Mouse (Mus musculus) retina, postnatal 7 days (tissue): ENCODE results near the gene Rrp8.
"Not testable (repeated sequence)": the region's sequence is repeated elsewhere in the genome, so short reads cannot be mapped to it uniquely, and the experiment has no call there.

ENCODE experiments used
- DNase-seq: peaks from one replicate; pipeline ENCODE4 v3.0.0-alpha.2; 2012; ENCODE audit warnings: low read depth, low spot score

Rrp8 gene

DNA sequence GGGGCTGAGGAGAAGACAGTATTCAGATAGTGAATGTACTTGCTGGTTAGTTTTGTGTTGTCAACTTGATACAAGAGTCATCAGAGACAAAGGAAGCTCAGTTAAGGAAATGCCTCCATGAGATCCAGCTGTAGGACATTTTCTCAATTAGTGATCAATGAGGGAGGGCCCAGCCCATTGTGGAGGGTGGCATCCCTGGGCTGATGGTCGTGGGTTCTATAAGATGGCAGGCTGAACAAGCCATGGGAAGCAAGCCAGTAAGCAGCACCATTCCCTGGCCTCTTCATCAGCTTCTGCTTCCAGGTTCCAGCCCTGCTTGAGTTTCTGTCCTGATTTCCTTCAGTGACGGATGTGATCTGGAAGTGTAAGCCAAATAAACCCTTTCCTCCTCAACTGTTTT is 10.6 kb upstream of the Rrp8 start:
- no peak for DNase-seq

DNA sequence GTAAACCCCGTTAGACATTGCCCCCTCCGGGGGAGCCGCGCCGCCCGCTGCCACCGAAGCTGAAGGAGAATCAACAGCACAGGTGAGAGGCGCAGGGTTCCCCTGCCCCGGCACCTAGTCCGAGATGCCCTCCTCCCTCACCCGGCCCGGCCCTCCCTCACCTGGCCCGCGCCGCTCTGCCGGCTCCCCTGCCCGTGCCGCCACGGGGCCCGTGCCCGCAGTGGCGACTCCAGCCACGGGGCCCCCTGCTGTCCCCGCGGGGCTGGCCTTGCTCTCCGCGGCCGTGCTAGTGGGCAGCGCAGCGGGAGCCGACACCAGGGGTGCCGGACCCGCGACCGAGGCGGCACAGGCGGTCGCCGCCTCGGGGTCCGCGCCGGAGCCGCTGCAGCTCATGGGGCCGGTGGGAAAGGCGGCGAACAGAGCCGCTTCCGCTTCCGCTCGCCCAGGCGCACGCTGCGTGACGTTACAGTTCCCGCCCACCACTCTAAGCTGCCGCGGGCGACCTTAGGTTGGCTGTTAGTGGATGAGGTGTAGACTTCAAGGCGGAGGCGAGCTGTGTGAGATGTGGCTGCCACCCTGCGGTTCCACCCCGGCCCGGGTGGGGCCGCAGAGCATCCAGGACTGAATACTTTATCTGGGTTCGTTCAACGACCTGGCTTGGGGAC is 6.9 kb upstream of the Rrp8 start, which contains the start of gene Taf10:
Gene Taf10, minus strand, starts transcription at position 436 of the 665 bp plus-strand sequence.
- peak; percentile 82 for DNase-seq

DNA sequence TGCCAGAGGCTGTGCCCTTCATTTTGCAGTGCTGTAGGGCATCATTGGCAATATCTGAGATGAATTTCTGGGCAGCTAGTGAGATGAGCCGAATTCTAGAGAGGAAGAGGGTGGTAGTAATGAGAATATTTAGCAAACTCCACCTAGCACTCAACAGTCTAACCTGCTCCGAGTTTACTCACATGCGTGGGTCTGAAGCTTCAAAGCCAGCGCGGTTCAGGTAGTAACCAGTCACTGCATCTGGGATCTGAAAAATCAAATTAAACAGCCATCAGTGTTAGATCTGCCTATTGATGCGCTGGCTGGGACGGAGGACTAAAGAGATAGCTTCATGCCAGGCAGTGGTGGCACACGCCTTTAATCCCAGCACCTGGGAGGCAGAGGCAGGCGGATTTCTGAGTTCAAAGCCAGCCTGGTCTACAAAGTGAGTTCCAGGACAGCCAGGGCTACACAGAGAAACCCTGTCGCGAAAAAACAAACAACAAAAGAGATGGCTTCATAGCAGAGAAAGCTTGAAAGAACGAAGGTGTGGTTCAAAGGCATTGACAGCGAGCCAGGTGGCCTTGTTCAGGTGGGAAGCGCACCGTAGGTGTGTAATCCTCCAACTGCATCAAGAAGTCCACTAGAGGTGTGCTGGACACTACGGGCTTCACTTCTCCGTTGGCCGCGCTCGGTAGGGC is 6.2 kb upstream of the Rrp8 start:
- not testable (repeated sequence) for DNase-seq

DNA sequence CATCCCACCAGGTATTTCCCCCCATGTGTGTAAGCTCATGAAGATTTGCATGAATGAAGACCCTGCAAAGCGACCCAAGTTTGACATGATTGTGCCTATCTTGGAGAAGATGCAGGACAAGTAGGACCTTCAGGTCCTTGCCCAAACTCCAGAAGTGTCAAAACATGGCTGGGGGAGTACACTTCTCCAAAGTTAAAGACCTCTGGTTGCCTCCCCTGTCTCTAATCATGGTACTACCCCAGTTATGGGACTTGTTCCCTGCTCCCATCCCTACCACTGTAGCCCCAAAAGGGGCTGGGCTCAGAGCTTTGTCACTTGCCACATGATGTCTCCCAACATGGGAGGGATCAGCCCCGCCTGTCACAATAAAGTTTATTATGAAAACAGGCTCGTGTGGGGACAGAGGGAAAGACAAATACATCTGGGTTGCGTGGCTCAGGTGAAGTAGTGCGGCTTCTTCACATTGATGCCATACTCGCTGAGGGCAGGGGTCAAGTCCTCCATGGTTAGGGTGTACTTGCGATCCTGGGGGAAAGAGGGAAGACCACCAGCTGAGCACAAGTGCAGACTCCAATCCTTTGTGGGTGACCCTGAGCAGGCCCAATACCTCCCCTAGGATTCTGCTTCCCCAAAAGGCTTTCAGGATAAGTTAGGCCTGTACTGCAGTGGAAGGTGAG is 5.5 kb upstream of the Rrp8 start:
- DNase-seq: not testable (repeated sequence)

DNA sequence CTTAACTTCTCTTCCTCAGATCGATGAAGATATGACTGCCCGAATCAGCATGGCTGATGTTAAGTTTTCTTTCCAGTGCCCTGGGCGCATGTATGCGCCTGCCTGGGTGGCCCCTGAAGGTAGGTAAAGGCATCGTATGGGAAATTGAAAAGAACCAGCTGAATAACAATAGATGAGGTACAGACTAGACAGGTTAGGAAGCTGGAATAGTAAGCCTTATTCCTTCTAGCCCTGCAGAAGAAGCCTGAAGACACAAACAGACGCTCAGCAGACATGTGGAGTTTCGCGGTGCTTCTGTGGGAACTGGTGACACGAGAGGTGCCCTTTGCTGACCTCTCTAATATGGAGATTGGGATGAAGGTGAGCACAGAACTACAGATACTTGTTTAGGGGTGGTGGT is 4.8 kb upstream of the Rrp8 start:
- no peak for DNase-seq

DNA sequence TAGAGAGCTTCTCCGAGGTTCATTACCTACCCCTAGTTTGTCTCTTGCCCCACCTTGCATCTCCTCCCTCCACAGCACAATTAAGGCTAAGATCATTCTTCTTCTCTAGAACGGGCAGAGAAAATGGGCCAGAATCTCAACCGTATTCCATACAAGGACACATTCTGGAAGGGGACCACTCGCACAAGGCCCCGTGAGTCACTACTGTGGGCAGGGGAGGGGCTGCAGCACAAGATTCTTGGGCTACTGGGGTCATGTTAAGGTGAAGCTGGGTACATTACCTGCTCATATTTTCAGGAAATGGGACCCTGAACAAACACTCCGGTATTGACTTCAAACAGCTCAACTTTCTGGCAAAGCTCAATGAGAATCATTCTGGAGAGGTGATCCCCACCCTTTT is 3.7 kb upstream of the Rrp8 start:
- no peak for DNase-seq

DNA sequence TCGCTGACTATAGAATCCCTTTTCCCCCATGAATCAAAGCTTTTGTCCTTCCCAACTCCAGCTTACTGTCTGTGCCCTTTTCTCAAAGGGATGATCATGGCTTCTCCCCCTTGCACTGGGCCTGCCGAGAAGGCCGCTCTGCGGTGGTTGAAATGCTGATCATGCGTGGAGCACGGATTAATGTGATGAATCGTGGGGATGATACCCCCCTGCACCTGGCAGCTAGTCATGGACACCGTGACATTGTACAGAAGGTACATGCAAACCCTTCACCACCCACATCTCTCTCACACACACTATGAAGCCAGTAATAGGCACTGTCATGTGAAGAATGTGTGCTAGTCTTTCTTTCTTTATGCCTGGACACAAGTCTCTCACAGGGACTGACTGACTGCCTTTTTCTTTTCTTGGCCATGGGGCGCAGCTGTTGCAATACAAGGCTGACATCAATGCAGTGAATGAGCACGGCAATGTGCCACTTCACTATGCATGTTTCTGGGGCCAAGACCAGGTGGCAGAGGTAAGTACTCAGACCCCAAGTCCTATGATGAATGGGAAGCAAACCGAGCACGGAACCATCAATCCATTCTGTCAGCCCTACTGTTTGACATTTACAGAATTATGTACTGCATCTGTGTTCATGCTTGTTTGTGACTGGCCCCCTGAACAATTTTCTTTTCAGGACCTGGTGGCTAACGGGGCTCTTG is 3.1 kb upstream of the Rrp8 start:
- DNase-seq: no peak

DNA sequence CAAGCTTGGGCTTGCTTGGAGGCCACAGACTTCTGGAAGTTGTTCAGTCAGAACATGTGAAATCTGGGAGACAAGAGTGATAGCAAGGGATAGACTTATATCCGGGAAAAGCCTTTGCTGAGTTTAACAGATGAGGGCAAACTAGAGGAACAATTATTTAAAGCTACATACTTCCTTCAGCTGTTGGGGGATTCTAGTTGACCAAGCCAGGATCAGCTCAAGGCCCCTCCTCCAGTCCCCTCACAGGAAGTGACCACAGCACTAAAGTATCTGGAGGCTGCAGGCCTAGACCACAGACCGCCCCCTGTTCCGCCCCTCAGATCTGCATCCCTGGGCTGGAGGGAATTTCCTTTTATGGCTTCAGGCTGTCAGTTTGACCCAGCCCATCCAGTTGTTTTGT is 1.8 kb upstream of the Rrp8 start:
- no peak for DNase-seq

DNA sequence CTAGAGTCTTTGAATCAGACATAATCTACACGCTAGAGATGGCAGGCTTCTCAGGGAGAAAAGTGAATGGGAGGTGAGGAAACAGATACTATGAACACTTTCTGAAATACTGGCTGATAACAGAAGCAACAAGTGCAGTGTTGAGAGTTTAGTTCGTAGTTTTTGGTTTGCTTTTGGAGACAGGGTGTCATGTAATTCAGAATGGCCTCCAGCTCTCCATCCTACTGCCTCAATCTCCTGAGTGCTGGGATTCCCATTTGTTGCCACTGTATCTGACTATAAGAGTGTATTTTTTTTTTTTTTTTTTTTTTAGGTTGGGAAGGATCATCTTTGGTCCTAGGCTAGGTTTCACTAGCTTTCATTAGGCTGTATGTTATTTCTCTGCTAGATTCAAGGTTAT is 1.1 kb upstream of the Rrp8 start:
- DNase-seq: no peak

DNA sequence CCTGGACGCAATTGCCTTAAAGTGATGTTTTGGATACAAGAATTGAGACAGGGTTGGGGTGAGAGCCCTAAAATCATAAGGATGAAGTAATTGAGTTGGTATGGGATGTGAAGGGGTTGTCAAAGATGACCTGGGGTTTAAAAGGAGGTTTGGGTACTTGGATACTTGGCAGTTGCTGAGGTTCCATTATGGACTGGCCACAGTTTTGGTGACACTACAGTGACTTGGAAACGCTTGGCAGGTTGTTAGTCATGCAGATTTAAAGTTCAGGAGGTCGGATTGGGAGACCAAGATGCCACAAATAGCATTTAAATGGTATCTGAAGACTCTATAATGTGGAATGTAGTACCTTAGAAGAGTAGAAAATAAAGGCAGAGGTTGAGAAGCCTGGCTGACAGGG is 463 bp upstream of the Rrp8 start:
- no peak for DNase-seq

DNA sequence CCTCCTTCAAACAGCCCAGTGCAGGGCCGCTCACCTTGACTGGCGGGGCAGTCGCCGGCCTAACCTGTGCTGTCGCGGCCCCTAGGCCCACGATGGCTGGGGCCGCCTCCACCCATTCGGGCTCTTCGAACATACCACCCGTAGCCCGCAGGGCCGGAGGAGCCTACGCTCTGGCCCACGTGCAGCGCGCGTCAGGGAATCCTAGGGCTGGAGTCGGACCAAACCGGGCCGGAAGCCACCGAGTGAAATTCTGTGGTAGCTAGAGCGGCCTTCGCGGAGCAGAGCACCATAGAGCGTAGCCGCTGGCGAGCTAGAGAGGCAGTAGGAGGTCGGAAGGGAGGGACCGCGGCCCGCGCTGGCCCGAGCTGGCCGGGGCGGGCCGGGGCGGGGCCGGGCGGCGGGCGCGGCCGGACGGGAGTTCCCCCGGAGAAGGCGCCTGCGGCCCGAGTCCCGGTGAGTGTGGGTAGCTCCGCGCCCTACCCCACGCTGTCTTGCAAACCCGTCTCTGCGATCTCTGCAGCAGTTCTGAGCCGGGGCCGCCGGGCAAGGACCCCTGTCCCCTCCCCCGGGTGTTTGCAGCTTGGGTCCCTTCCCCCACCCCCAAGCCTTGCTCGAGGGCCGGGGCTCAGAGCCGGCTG is 802 bp downstream of the Rrp8 start, which contains the start of gene Ilk:
Gene Ilk, plus strand, starts transcription at position 329 of the 638 bp plus-strand sequence.
- DNase-seq: peak; percentile 84

DNA sequence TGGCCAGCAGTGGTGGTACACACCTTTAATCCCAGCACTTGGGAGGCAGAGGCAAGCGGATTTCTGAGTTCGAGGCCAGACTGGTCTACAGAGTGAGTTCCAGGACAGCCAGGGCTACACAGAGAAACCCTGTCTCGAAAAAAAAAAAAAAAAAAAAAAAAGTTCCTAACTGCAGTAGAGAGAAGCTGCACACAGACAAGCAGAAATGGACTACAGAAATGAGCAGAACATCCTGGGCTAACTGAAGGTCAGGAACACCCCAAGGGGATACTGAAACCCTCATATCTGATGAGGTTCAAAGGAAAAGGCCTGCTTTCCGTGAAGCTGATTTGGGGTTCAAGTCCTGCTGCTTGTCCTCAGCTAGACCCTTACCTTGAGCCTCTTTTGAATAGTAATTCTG is 1.7 kb downstream of the Rrp8 start:
- not testable (repeated sequence) for DNase-seq

DNA sequence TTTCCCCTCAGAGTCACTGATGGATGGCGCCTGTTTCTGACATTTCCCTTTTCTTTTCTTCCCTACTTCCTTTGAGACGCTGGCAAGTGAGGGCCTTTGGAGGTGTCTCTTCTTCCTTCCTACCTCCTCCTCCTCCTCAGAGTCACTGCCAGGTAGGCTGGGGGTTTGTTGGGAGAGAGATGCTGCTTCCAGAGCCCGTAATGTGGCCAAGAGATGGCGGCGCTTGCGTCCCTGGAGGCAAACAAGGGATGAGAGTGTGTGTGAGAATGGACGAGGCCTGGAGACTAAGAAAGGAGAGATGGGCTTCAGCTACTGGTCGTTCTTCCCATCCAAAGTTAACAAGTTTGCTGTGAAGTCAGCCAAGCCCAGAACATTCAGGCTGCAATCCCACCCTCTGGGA is 2.4 kb downstream of the Rrp8 start:
- DNase-seq: no peak

DNA sequence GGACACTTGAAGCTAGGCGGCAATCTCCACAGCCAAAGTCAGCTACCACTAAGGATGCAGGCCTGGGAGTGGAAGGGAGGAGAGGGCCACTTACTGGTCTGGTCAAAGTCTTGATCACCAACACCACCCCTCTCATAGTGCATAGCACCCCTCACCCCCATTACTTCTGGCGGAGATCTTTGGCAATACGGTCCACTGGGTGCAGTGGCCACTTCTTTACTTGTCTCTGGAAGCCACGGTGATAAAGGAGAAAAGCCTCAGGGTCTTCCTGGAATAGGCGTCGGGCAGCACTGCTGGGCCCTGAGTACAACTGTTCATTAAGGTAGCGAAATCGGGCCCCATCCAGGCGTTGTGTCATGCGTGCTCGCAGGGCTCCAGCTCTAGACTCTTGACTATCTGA is 3.3 kb downstream of the Rrp8 start:
- no peak for DNase-seq

DNA sequence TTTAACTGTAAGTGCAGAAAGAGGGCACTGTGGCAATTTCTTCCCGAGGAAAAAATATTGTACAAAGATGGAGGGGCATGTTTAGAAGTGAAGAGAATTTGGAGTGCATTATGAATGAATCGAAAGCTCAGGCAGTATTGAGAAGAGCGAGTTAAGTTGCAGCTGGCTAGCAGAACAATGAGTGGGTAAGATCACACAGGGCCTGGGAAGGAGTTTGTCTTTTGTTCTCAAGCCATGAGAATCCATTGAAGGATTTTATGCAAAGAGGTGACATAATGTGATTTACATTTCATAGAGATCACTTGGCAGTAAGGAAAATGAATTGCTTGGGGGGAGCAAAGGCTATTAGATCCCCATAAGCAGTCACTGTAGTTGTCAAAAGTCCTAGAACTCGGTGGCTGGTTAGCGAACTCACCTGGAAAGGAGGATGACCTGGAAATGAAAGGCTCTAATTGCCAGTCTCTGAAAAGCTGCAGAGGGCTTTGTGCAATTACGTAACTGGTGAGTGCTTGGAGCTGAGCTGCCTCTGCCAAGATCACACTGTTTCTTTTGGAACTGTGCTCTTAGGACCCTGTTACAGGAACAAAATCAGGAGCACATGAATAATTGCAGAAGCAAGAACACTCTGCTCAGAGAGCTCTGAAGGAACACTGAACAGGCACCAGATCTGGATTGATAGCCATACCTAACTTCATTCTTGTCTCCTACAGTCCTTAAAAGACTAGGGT is 8.3 kb downstream of the Rrp8 start:
- no peak for DNase-seq

DNA sequence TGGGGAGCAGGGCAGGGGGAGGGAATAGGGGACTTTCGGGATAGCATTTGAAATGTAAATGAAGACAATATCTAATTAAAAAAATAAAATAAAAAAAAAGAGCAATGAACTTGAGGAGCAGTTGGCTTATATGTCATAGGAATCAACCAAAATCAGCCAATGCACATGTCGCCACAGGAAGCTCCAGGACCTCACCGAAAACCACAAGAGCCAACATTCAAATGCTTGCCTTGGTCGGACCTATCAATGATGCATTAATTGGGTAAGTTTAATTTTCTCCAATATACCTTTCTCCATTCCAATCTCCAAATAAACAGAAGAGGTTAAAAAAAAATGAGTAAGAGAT is 10.2 kb downstream of the Rrp8 start:
- DNase-seq: no peak

DNA sequence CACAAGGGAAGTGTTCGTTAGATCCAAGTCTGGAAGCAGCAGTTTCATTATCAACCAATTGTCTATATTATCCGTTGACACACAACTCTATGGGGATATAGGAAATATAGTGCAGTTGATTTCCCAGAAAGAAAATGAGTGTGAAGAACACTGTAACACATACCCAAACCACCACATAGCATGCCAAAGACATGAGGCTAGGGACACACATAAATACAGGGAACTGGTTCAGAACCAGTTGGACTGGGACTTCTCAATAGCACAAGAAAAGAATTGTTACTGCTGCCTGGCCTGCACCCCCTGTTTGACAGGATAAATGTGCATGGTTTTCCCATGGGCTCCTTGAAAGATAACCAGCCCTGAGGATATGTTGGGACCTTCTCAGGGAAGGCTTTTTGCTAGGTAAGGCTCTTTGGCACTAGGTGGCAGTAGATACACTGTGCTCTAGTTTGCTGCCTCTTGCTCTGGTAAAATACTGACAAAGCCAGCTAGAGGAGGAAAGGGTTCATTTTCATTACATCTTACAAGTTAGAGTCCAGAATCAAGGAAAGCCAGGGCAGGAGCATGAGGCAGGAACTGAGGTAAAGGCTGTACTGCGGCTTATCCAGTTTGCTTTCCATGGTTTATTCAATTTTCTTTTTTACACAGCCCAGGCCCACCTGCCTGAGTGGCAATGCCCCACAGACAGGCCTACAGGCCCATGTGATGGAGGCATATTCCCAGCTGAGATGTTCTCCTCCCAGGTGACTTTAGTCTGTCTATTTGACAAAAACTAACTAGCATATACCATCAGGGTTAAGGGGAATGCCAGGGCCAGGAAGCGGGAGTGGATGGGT is 10.8 kb downstream of the Rrp8 start:
- peak; percentile 60 for DNase-seq

DNA sequence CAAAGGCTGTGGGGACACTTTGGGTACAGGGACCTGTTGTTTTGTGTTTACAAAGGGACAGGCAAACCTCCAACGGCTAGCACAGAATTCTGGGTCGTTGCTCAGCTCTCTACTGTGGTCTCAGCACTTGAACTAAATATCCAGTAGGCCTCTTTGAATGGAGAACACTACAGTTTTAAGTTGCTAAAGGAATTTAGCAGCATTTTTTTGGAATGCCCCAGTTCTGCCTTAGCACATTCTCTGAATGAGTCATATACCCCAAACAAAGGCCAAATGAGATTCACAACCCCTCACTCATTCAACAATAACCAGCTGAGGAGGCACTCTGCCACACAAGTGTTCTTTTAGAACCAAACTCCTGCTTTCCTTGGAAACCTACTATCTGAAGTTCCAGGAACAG is 15.3 kb downstream of the Rrp8 start:
- no peak for DNase-seq

DNA sequence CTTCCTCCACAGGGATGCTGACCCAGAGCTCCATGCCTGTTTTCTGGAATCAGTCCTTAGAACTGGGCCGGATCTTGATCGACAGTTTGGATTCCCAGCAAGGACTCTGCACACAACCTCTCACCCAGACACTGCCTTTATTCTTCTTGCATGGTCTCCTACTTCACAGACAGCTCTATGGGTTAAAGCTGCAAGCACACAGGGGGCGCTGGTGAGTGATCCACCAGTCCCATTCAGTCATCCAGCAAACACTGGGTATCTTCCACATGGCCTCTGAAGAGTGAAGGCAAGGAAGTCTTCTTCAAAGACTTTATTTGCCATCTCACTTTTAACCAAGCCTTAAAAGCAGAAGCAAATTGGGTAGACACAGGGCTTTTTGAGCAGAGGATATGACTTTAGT is 21.8 kb downstream of the Rrp8 start:
- no peak for DNase-seq

DNA sequence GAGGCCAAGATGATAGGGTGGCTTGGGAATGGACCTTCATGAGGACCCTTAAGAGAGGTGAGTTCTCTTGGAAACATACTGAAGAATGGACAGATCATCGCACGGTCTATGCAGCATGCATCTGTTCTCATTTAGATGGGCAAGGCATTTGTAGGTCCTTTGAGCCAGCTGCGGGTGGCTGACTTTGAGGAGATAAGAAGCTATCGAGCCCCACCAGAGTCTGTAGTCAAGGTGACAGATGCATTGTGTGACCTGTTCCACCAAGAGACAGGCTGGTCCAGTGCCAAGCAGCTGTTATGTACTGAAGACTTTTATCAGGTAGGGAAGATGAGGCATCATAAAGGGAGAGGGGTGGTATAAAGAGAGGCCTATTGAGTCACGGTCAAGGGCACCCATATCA is 28.5 kb downstream of the Rrp8 start:
- DNase-seq: no peak
